Mouse (Mus musculus): Measurements from ENCODE around the gene Sowahd. TPM values are rescaled to one million over a fixed set of nuclear protein-coding genes. Genes with fewer than 3 reads are reported as not detected.

The Sowahd gene
- total RNA-seq, 2 experiments from 2014 or later = not detected

DNA sequence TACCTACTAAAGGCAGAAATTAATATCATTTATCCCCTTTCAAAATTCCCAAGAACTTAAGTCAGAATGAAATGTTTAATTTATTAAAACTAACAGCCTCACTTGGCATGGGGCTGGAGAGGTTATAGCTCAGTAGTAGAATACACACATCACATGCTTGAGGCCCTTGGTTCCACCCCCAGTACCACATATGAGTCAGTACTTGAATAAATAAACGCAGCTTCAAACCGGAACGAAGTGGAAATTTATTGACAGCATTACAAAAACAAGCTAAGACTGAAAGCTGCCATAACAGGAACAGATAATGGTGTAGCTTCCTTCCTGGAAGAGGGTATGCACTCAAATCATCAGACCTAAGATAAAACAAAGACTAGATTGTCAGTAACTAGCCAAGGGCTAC, 42.8 kb downstream of the Sowahd start:
- no peak for DNase-seq (ENCODE audit: low spot score in 2 of 2)

DNA sequence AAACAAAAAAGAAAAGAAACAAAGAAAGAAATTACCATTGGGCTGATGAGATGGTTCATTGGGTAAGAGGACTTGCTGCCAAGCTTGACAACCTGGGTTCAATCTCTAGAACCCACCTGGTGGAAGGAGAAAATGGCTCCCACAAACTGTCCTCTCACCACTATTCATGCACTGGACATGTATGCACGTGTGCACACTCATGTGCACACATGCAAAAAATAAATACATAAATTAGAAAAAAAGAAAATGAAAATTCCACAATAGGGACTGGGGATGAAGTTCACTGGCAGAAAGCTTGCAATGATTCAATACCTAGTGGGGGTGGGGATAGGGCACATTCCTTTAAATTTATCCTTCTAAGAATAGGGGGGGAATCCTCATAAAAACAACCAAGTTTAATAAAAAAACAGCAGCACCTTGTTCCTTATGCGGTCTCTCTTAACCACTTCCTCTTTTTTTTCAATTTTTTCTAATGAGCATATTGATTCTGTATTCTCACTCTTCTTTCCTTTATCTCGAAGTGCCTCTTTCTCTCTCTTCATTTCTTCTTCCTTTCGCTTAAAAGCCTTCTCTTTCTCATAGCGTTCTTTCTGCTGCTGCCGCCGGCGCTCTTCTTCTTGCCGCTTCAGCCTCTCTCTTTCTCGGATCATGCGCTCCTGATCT, 46.6 kb downstream of the Sowahd start:
- no peak for DNase-seq (ENCODE audit: low spot score in 2 of 2)

- DNase-seq (ENCODE audit: low spot score in 2 of 2) = no peak
Measured at GRCm38 (mm10) chrX:37098681-37099080, 50.0 kb downstream of the Sowahd start.

Other genes starting within 250 kb of the Sowahd start
- gene Ube2a, start 174.9 kb upstream of the Sowahd start, total RNA-seq (2021) = 10 to 100 TPM; 56.5 to 59.6 TPM
- 10 to 100 TPM; 30.3 to 34.9 TPM for gene C330007P06Rik, start 174.7 kb upstream of the Sowahd start, total RNA-seq (2021)
- gene Nkrf, start 145.9 kb upstream of the Sowahd start, total RNA-seq (2021) = 10 to 100 TPM; 27.7 to 29.5 TPM
- 10 to 100 TPM; 48.8 to 49.9 TPM for gene Sept6, start 57.1 kb upstream of the Sowahd start, total RNA-seq (2021)
- gene Rpl39, start 36.6 kb downstream of the Sowahd start, total RNA-seq (2021) = 100 to 1,000 TPM; 319 to 320 TPM
- 10 to 100 TPM; 19.1 to 19.3 TPM for gene Upf3b, start 61.5 kb downstream of the Sowahd start, total RNA-seq (2021)
- 10 to 100 TPM; 13.0 to 15.5 TPM for gene Nkap, start 78.0 kb downstream of the Sowahd start, total RNA-seq (2021)
- under 1 TPM in 1 of 2 experiments, not detected in 1; 0.18 TPM for gene Akap14, start 120.0 kb downstream of the Sowahd start, total RNA-seq (2021)
- 100 to 1,000 TPM; 257 to 290 TPM for gene Ndufa1, start 142.3 kb downstream of the Sowahd start, total RNA-seq (2021)
- 1 to 10 TPM; 7.4 to 8.3 TPM for gene Rnf113a1, start 142.4 kb downstream of the Sowahd start, total RNA-seq (2021)
- not detected for gene Gm9, start 162.2 kb downstream of the Sowahd start, total RNA-seq (2021)
- not detected for gene Rhox1, start 173.4 kb downstream of the Sowahd start, total RNA-seq (2021)
- gene Rhox2a, start 196.1 kb downstream of the Sowahd start, total RNA-seq (2021) = not detected
- not detected for gene Rhox3a, start 201.1 kb downstream of the Sowahd start, total RNA-seq (2021)
- gene Rhox4a, start 216.5 kb downstream of the Sowahd start, total RNA-seq (2021) = not detected

Data from layer of hippocampus, postnatal 14 days (tissue).